Mouse (Mus musculus) layer of hippocampus, adult 18-20 months (tissue): ENCODE data around the gene Gja5. TPM values are rescaled to one million over a fixed set of nuclear protein-coding genes. Genes with fewer than 3 reads are reported as not detected.
"Not testable (repeated sequence)": the region's sequence is repeated elsewhere in the genome, so short reads cannot be mapped to it uniquely, and the experiment has no call there.

Source experiments
- DNase-seq, 2 experiments: peaks; one replicate each; pipeline ENCODE4 v3.0.0; 2022; ENCODE audit warnings: low spot score in 2 of 2
- total RNA-seq, 2 experiments: library from RNA; stranded (reverse); gene quantifications; 2 replicates each; pipeline ENCODE4 v1.2.3; 2021

Gja5 gene
- total RNA-seq, 2 experiments from 2014 or later = 0.53 to 0.69 TPM

- DNase-seq = not testable (repeated sequence)
These were observed 192.2 kb downstream of the Gja5 start for GRCm38 (mm10) chr3:97096664-97097063.

- no peak for DNase-seq
These were observed 196.5 kb downstream of the Gja5 start for GRCm38 (mm10) chr3:97100784-97101641.

- DNase-seq = not testable (repeated sequence)
These were observed 199.5 kb downstream of the Gja5 start for GRCm38 (mm10) chr3:97103946-97104345.

- DNase-seq = no peak
These were observed 200.4 kb downstream of the Gja5 start for GRCm38 (mm10) chr3:97104696-97105430.

- DNase-seq = no peak
These were observed 213.0 kb downstream of the Gja5 start for GRCm38 (mm10) chr3:97117511-97117910.

GRCm38 (mm10) chr3:97118313-97118712, 213.8 kb downstream of the Gja5 start:
- no peak for DNase-seq

GRCm38 (mm10) chr3:97124193-97124592, 219.7 kb downstream of the Gja5 start:
- no peak for DNase-seq

Other genes starting within 250 kb of the Gja5 start
- 1 to 10 TPM; 5.5 to 6.9 TPM for gene Ankrd35, start 234.6 kb upstream of the Gja5 start, total RNA-seq
- gene Pias3, start 208.3 kb upstream of the Gja5 start, total RNA-seq = 10 to 100 TPM; 28.9 to 31.5 TPM
- 10 to 100 TPM; 11.4 to 17.9 TPM for gene Nudt17, start 196.1 kb upstream of the Gja5 start, total RNA-seq
- 10 to 100 TPM; 20.7 to 22.5 TPM for gene Polr3c, start 177.1 kb upstream of the Gja5 start, total RNA-seq
- gene Rnf115, start 177.0 kb upstream of the Gja5 start, total RNA-seq = 10 to 100 TPM; 61.6 to 62.0 TPM
- under 1 TPM; 0.46 to 0.50 TPM for gene Pdzk1, start 75.4 kb upstream of the Gja5 start, total RNA-seq
- not detected for gene Cd160, start 75.3 kb upstream of the Gja5 start, total RNA-seq
- 10 to 100 TPM; 42.7 to 43.4 TPM for gene Gpr89, start 653 bp downstream of the Gja5 start, total RNA-seq
- gene Gja8, start 21.3 kb downstream of the Gja5 start, total RNA-seq = not detected